Mouse (Mus musculus) common myeloid progenitor, adult 5-6 weeks (primary cell): ENCODE results near the gene Scarb1. TPM values are rescaled to one million over a fixed set of nuclear protein-coding genes. Genes with fewer than 3 reads are reported as not detected.
"Not testable (repeated sequence)": the region's sequence is repeated elsewhere in the genome, so short reads cannot be mapped to it uniquely, and the experiment has no call there.

ENCODE experiments used
- ATAC-seq: replicated peaks from 2 replicates; pipeline ENCODE4 v1.8.0; 2016; ENCODE audit warnings: low read depth, mild to moderate bottlenecking, moderate TSS enrichment, inconsistent platforms; ENCODE audit not compliant: poor library complexity, severe bottlenecking
- total RNA-seq: library from RNA; stranded (forward); fragments of 200-1000, 187-1606 nt; gene quantifications from 2 replicates; pipeline ENCODE4 v1.2.3, GENCODE M21; 2017

The Scarb1 gene
- 34.5 and 51.2 TPM in 2 replicates for total RNA-seq

- ATAC-seq: peak; percentile 63
Measured at GRCm38 (mm10) chr5:125340547-125341262, at the start of gene Scarb1. Gene Scarb1 (minus strand): TSS chr5:125341094.

DNA sequence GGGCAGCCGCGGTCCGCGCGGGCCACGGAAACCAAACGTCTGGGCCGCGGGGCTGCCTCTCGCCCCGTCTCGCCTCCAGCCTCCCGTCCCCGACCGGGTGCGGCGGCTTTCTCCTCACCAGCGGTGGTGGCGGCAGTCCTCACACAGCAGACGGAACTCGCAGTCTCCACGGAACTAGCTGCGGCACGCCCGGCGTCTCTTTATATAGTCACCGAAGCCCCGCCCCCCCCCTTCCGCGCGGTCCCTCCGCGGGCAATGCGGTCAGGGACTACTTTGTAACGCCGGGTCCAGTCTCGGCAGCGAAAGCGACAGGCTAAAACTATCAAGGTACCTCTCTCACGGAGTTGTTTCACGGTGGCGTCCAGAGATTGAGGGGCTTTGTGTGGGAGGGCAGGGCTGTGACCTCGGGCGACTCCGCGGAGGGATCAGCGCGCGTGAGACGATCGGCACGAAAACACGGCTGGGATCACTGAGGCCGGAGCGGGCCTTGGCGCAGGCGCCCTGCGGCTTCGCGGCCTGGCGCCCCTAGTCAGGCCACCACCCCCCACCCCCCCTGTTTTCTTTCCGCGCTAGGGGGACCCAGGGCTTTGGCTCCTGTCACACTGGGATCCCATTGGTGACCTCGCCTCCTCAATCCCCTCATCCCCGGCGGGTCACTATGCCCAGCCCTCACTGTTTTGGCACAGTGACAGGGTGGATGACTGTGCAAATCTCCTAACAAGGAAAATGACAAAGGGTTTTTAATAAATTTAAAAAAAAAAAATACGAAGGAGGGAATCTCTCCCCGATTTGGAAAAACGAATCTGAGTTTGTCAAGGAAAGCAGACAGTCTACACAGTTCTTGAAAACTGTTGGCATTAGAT is 48.9 kb upstream of the Scarb1 start, which contains the start of gene Ubc:
Gene Ubc (minus strand): TSS at position 624 of the 863 bp plus-strand sequence.
- peak; percentile 48 for ATAC-seq

GRCm38 (mm10) chr5:125389131-125389578 is 48.3 kb upstream of the Scarb1 start, which contains the start of gene Gm10382:
Gene Gm10382 (plus strand): TSS chr5:125389322.
- peak; percentile 43 for ATAC-seq

GRCm38 (mm10) chr5:125388358-125389092 is 47.6 kb upstream of the Scarb1 start:
- ATAC-seq: no peak

DNA sequence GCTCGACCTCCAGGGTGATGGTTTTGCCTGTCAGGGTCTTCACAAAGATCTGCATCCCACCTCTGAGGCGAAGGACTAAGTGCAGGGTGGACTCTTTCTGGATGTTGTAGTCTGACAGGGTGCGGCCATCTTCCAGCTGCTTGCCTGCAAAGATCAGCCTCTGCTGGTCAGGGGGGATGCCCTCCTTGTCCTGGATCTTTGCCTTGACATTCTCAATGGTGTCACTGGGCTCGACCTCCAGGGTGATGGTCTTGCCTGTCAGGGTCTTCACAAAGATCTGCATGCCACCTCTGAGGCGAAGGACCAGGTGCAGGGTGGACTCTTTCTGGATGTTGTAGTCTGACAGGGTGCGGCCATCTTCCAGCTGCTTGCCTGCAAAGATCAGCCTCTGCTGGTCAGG is 46.4 kb upstream of the Scarb1 start:
- ATAC-seq: not testable (repeated sequence)

DNA sequence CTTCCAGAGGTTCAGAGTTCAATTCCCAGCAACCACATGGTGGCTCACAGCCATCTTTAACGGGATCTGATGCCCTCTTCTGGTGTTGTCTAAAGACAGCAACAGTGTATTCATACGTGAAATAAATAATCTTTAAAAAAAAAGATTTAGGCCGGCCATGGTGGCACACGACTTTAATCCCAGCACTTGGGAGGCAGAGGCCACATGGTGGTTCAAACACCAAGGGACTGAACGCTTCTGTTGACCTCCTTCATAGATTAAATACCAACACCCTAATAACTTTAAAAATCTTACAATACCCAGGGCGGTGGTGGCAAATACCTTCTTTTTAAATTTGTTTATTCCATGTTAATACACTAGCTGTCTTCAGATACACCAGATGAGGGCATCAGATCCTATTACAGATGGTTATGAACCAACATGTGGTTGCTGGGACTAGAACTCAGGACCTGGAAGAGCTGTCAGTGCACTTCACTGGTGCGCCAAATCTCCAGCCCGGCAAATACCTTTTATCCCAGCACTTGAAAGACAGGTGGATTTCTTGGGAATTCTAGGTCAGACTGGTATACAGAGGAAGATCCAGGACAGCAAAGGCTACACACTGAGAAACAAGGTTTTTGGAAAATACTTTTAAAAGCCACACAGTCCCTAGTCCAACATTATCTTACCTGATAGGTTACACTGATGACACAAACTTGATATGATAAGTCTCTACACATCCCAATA is 44.5 kb upstream of the Scarb1 start:
- ATAC-seq: no peak

DNA sequence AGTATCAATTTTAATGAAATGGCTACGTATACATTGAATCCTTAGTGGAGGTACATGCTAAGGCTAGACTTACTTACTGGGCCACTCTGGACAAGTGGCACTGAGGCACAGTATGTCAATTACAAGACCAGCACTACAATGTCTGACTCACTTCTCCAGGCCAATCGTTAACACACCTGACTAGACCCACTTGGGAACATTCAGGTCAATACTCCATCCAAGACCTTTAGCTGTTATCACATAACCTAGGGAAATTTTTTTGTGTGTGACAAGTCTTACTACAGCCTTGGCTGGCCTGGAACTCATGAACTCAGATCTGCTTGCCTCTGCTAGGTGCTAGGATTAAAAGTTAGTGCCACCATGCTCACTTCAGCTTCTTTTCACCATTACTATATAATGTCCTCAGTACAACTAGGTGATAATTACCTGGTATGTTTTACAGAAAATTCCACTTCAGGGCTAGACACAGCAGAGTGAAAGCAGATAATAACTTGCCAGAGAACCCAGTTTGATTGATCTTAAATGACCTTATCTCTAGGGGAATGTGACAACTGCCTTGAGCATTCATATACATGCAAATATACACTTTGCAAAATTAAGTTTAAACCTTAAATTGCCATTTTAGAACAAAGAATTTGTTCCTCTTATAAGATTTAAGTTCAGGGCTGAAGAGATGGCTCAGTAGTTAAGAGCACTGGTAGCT is 43.8 kb upstream of the Scarb1 start:
- no peak for ATAC-seq

- no peak for ATAC-seq
Measured at GRCm38 (mm10) chr5:125383637-125384420, 42.9 kb upstream of the Scarb1 start.

DNA sequence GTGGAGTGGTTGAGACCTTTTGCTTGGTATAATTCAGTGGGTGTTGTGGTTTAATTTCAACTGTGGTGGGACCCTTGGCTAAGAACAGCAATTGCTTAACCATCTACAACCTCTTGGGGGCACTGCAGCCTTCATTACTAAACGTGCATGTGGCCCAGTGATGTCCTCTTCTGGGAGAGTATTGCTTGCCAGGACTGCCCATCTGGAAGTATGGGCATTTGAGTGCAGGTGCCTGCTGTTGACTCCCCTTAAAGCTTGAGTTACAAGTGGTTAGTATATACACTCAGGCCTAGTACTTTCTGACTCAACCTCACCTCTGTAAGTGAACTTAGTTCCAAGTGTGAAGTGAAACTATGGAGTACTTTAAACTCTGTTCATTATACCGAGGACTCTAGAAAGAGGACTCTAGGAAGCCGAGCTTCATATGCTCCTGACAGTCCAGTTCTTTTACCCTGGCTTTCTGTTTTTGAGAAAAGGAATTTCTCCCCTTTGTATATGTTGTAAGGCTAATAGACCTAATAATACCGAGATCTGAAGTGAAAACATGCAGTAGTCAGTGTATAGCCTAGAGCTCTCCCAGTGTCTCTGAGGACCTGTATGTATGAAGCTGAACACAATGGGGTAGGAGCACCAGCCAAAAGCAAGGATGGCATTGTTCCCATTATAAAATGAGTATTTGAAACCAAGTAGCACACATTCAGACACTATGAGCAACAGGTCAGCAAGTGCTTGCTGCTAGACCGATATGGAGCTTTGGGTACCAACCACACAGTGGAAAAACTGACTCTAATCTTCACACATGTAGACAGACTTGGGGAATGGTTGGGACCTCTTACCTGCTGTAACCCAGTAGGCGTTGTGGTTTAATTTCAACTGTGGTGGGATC is 42.0 kb upstream of the Scarb1 start:
- peak; percentile 67 for ATAC-seq

DNA sequence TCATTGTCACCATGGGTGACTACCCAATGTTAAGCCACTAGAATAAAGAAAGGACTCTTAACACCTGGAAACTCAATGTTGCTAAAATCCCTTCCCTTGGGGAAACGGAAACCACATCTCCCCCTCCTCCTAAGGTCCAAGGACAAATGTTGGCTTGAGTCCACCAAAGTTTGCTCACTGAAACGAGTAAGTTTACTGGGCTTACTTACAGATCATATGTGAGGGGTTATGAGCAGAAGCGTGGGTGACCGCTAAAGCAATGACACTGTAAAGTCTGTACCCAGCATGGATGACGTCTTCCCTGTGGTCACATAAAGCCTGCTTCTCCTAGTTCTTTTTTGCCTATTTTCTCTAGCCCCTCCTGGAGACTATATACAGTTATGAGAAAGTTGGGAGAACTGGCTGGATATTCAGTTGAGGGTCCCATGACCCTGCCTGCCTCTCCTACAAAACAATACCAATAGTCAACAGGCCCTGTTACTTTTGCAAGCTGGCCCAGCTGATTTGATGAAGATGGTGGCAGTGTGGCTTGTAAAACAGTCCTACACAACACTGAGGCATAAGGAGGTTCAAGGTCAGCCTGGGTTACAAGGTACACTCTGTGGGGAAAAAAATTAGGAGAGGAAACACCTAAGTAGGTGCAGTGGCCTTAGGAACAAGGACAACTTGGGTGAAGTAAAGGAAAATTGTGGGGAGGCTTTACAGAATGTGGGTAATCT is 41.2 kb upstream of the Scarb1 start:
- ATAC-seq: no peak

DNA sequence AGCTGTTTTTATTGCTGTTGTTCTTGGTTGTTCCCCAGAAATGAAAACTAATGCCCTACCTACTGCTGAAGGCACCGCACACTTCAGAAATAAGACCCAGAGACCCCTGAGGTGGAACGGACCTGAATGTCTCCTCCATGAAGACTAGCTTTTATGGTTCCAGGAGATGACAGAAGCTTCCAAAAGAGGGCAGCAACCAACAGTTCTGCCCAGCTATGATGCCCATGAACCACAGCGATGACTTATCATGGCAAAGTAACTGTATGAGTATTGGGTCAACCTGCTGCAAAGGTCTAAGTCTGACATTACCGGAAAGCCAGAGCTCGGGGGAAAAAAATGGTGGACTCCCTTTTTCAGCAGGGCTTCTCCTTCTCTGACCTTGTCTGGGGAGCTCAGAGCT is 38.0 kb upstream of the Scarb1 start:
- ATAC-seq: no peak; the same call in 1 of the 2 replicates

GRCm38 (mm10) chr5:125377214-125377613 is 36.3 kb upstream of the Scarb1 start:
- ATAC-seq: no peak

GRCm38 (mm10) chr5:125375871-125376270 is 35.0 kb upstream of the Scarb1 start:
- peak; percentile 46 for ATAC-seq

DNA sequence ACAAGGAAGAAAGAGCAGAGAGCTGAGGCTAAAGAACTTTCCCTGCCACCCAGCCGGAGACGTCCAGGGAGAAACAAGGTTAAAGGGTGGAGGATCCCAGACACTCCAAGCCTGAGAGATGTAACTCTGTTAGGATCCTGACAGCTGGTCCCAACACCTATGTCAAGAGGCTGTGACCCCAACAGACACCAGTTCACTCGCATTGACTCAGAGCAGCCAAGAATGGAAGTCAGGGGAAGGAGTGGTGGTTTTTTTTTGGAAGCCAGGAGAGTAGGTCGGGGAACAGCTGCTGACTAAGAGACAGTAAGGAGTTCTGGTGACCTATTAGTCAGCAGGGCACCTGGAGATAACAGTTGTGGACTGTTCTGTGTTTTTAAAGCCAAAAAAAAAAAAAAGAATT is 31.1 kb upstream of the Scarb1 start:
- ATAC-seq: no peak

GRCm38 (mm10) chr5:125370950-125371693 is 30.2 kb upstream of the Scarb1 start:
- ATAC-seq: no peak

DNA sequence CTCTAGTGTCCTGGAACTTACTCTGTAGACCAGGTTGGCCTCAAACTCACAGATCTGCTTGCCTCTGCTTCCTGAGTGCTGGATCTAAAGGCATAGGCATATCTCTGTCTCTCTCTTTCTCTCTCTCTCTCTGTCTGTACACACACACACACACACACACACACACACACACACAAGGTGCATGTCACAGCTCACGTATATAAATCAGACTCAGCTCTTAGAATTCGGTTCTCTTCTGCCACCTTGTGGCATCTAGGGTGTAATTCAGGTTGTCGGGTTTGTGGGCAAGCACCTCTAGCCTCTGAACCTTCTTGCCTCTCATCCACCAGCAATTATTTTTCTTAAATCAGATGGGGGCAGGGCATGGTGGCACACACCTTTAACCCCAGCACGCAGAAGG is 27.7 kb upstream of the Scarb1 start:
- peak; percentile 87 for ATAC-seq
